Mouse (Mus musculus): ENCODE measurements at regions not wholly inside any gene's neighbourhood (a gene's known extent, or its start where the extent isn't known, plus 50 kb on each side); places are given as distances from the start of the nearest gene placed in this dataset.

- no peak for DNase-seq (ENCODE audit: low spot score in 2 of 2)
Measured at GRCm38 (mm10) chr10:71748557-71749493, 401.3 kb downstream of the Ipmk start.

- no peak for DNase-seq (ENCODE audit: low spot score in 2 of 2)
Measured at GRCm38 (mm10) chr10:71753255-71753654, 405.7 kb downstream of the Ipmk start.

GRCm38 (mm10) chr10:71754799-71755198, 407.2 kb downstream of the Ipmk start:
- no peak for DNase-seq (ENCODE audit: low spot score in 2 of 2)

- no peak for DNase-seq (ENCODE audit: low spot score in 2 of 2)
Measured at GRCm38 (mm10) chr10:71778903-71779302, 431.3 kb downstream of the Ipmk start.

GRCm38 (mm10) chr10:71789241-71789640, 441.7 kb downstream of the Ipmk start:
- DNase-seq (ENCODE audit: low spot score in 2 of 2) = no peak

- DNase-seq (ENCODE audit: low spot score in 2 of 2) = peak in 1 of 2 experiments; percentile 3
Measured at GRCm38 (mm10) chr10:71789936-71790335, 442.4 kb downstream of the Ipmk start.

- no peak for DNase-seq (ENCODE audit: low spot score in 2 of 2)
Measured at GRCm38 (mm10) chr10:71798638-71799037, 451.1 kb downstream of the Ipmk start.

- no peak for DNase-seq (ENCODE audit: low spot score in 2 of 2)
Measured at GRCm38 (mm10) chr10:71802457-71802856, 454.9 kb downstream of the Ipmk start.

GRCm38 (mm10) chr10:71832633-71833032, 485.1 kb downstream of the Ipmk start:
- peak in 1 of 2 experiments; percentile 18 for DNase-seq (ENCODE audit: low spot score in 2 of 2)

GRCm38 (mm10) chr10:71835018-71835417, 487.5 kb downstream of the Ipmk start:
- DNase-seq (ENCODE audit: low spot score in 2 of 2) = no peak

- DNase-seq (ENCODE audit: low spot score in 2 of 2) = no peak
Measured at GRCm38 (mm10) chr10:71857089-71857488, 509.5 kb downstream of the Ipmk start.

GRCm38 (mm10) chr10:71857518-71857973, 510.0 kb downstream of the Ipmk start:
- peak; percentile 68 to 81 for DNase-seq (ENCODE audit: low spot score in 2 of 2)

GRCm38 (mm10) chr10:71893726-71894125, 546.2 kb downstream of the Ipmk start:
- DNase-seq (ENCODE audit: low spot score in 2 of 2) = peak in 1 of 2 experiments; percentile 24

GRCm38 (mm10) chr10:71905029-71905428, 557.5 kb downstream of the Ipmk start:
- DNase-seq (ENCODE audit: low spot score in 2 of 2) = no peak

All from layer of hippocampus, postnatal 14 days (tissue).